Mouse (Mus musculus): Measurements from ENCODE around the gene Dbnl. TPM values are rescaled to one million over a fixed set of nuclear protein-coding genes. Genes with fewer than 3 reads are reported as not detected.

Dbnl gene
- polyA plus RNA-seq, 1 experiment from 2014 or later, result 153 TPM

DNA sequence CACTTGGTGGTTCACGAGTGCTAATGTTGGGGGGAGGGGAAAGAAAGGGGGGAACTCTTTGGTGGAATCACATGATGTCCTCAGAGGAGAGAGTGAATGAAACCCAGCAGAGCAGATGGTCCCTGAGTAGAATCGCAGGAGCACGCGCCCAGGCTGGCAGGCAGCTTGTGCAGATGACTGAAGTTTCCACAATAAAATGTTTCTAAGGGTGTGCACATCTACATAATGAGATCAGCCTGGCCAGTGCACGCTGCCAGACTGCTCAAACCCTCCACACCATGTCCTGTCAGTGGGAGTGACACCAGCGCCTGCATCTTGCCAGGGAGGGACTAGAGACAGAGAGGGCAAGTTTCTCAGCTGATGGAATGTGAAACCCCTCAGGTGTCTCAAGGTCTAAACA, 60.5 kb downstream of the Dbnl start:
- no peak overlapping the region for H3K9ac ChIP-seq
- no peak for ATAC-seq (ENCODE audit: low FRiP score, low read depth)
- no peak overlapping the region for H3K4me3 ChIP-seq
- no peak overlapping the region for H3K4me2 ChIP-seq (replicated peaks)
- H3K9me3 ChIP-seq, result no peaks in the 10 kb centered on the region
- WGBS, result 59% methylated on average over 6 of the region's 6 CpGs
- H3K27me3 ChIP-seq (replicated peaks), result no peaks in the 10 kb centered on the region
- H3K36me3 ChIP-seq, result no peaks in the 10 kb centered on the region
- no peaks in the 10 kb centered on the region for H3K4me1 ChIP-seq
- no peak overlapping the region for H3K27ac ChIP-seq

DNA sequence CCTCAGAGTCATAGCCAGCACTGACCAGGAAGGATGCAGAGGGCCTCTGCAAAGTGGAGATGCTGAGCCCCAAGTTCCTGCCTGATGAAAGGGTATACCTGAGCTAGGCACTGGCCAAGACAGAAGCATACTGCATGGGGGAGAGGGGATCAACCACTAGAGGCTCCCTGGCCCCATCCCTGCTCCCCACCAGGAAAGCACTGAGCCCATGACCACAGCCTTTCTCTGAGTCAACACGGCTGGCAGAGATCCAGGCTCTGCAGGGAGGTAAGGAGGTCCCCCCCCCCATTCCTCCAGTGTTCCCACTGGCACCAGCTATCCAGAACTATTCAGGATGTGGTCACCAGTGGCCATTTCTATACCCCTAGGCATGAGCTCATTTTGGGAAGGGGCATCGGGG, 61.0 kb downstream of the Dbnl start:
- H3K27me3 ChIP-seq (replicated peaks), result no peaks in the 10 kb centered on the region
- no peak overlapping the region for H3K4me3 ChIP-seq
- no peak overlapping the region for H3K27ac ChIP-seq
- WGBS, result 75% methylated on average over 2 of the region's 2 CpGs
- no peaks in the 10 kb centered on the region for H3K4me1 ChIP-seq
- H3K9me3 ChIP-seq, result no peaks in the 10 kb centered on the region
- H3K36me3 ChIP-seq, result no peaks in the 10 kb centered on the region
- H3K9ac ChIP-seq, result no peak overlapping the region
- no peak overlapping the region for H3K4me2 ChIP-seq (replicated peaks)
- no peak for ATAC-seq (ENCODE audit: low FRiP score, low read depth)

DNA sequence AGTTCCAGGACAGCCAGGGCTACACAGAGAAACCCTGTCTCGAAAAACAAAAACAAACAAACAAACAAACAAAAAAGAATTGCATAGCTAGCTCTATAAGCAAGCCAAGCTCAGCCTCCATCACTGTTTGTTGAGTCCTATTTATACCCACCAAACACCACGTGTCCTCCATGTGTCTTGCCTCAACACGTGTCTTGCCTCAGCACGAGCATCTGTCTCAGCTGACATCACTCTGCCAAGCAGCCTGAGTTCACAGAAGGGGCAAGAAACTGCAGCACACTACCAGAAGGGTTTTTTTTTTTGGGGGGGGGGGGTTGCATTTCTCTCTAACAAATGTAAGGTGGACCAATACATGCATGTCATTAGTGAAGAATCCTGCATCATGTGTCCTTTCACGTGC, 62.2 kb downstream of the Dbnl start:
- no peak for ATAC-seq (ENCODE audit: low FRiP score, low read depth)

More for the DNA sequence above, 62.2 kb downstream of the Dbnl start:
- 73% methylated on average over 5 of the region's 5 CpGs for WGBS
- H3K27me3 ChIP-seq (replicated peaks), result no peaks in the 10 kb centered on the region
- H3K4me2 ChIP-seq (replicated peaks), result no peak overlapping the region
- no peak overlapping the region for H3K27ac ChIP-seq
- no peaks in the 10 kb centered on the region for H3K36me3 ChIP-seq
- no peaks in the 10 kb centered on the region for H3K4me1 ChIP-seq
- H3K9ac ChIP-seq, result no peak overlapping the region
- no peaks in the 10 kb centered on the region for H3K9me3 ChIP-seq
- H3K4me3 ChIP-seq, result no peak overlapping the region

Other genes starting within 250 kb of the Dbnl start
- 22.3 and 23.5 TPM in 2 replicates for gene Ccdc117, start 246.3 kb upstream of the Dbnl start, polyA plus RNA-seq (2016; fragmentation: Nextera tagmentation; extraction: Ambion mirVana)
- gene Ankrd36, start 218.8 kb upstream of the Dbnl start, polyA plus RNA-seq (2016; fragmentation: Nextera tagmentation; extraction: Ambion mirVana), result not detected in 2 replicates
- 151 and 159 TPM in 2 replicates for gene Mrps24, start 72.8 kb upstream of the Dbnl start, polyA plus RNA-seq (2016; fragmentation: Nextera tagmentation; extraction: Ambion mirVana)
- gene Urgcp, start 26.1 kb upstream of the Dbnl start, polyA plus RNA-seq (2016; fragmentation: Nextera tagmentation; extraction: Ambion mirVana), result 24.6 and 26.5 TPM in 2 replicates
- gene Pgam2, start 15.2 kb downstream of the Dbnl start, polyA plus RNA-seq (2016; fragmentation: Nextera tagmentation; extraction: Ambion mirVana), result 7.7 and 14.0 TPM in 2 replicates
- 6.6 and 7.0 TPM in 2 replicates for gene Polm, start 49.5 kb downstream of the Dbnl start, polyA plus RNA-seq (2016; fragmentation: Nextera tagmentation; extraction: Ambion mirVana)
- 19.0 TPM in 2 replicates for gene Aebp1, start 73.5 kb downstream of the Dbnl start, polyA plus RNA-seq (2016; fragmentation: Nextera tagmentation; extraction: Ambion mirVana)
- 77.5 and 81.5 TPM in 2 replicates for gene Pold2, start 89.8 kb downstream of the Dbnl start, polyA plus RNA-seq (2016; fragmentation: Nextera tagmentation; extraction: Ambion mirVana)
- 5.1 and 5.5 TPM in 2 replicates for gene Myl7, start 110.3 kb downstream of the Dbnl start, polyA plus RNA-seq (2016; fragmentation: Nextera tagmentation; extraction: Ambion mirVana)
- gene Gck, start 161.6 kb downstream of the Dbnl start, polyA plus RNA-seq (2016; fragmentation: Nextera tagmentation; extraction: Ambion mirVana), result 1.4 and 2.0 TPM in 2 replicates
- 59.0 and 62.1 TPM in 2 replicates for gene Ykt6, start 167.2 kb downstream of the Dbnl start, polyA plus RNA-seq (2016; fragmentation: Nextera tagmentation; extraction: Ambion mirVana)

All from neural tube, embryonic 12.5 days (tissue).